1 mouse cellular context compared by ENCODE assay signal in the genomic region with DNA sequence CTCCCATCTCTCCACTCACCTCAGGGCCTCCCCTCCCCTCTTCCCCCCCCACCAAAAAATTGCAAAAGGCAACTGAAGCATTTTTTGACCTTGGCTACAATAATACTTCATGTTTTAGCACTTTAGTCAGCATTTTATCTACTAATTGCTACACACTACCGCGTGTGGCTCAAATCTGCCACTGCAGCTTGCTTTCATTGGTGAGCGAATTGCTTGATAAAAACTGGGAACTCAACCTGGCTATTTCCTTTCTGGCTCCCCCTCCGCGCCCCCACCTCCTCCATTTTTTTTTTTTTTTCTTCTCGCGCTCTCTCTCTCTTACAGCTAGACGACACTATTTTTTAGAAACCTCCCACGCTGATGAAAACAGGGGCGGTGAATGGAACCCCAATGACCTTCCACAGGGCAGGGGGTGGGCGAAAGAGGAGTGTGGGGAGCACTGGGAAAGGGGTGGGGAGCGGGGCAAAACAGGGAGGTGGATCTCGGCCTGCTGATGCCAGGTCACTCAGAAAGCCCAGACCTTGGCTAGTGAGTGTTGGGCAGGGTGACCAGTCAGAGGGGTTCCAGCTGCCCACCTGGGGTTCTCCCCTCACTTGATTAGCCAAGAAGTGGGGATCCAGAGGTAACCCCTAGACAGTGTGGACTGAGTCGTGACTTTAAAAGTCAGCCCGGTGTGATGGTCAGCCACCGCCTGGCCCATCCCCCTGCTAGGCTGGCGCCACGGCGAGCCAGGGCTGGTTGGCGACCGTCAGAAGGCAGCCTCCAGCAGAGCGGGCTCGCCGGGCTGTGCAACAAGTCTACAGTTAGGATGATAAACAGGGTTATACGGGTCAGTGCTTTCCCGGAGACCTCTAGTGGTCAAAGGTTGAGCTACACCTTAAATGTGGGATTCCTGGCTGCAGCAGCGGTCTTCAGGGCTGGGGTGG.
TF ChIP-seq lines count a peak whose summit lies in the region.

No protein-coding gene starts in this region.

TF ChIP-seq in CH12.LX, 34 proteins besides CTCF, POLR2A, EP300 and RAD21:
- TF ChIP-seq SMC3 (IDR thresholded peaks at IDR 0.05; ENCODE audit: low read depth, low read length): peak; percentile 83
- TF ChIP-seq MAFK (IDR thresholded peaks at IDR 0.05; ENCODE audit: insufficient replicate concordance, low read length): no peak
- TF ChIP-seq POLR2AphosphoS2 (IDR thresholded peaks at IDR 0.05; ENCODE audit: low read depth, low read length): no peak
- TF ChIP-seq CHD2 (IDR thresholded peaks at IDR 0.05; ENCODE audit: low read length): peak; percentile 45
- TF ChIP-seq ZKSCAN1 (IDR thresholded peaks at IDR 0.05; ENCODE audit: borderline replicate concordance, low read depth, low read length): no peak
- 0 out of 2 replicates have a peak, but pooled peaks have one; percentile 10 for TF ChIP-seq HCFC1 (IDR thresholded peaks at IDR 0.05; ENCODE audit: low read depth, low read length)
- TF ChIP-seq IRF4 (IDR thresholded peaks at IDR 0.05; ENCODE audit: low read depth, low read length): peak; percentile 37; the same call in 1 of the 2 replicates
- TF ChIP-seq RCOR1 (conservative IDR thresholded peaks at IDR 0.05; ENCODE audit: low read depth, low read length): no peak
- no peak for TF ChIP-seq USF2 (conservative IDR thresholded peaks at IDR 0.05; ENCODE audit: low read depth, low read length)
- no peak for TF ChIP-seq JUN (IDR thresholded peaks at IDR 0.05; ENCODE audit: insufficient read depth, low read depth, low read length)
- TF ChIP-seq BHLHE40 (IDR thresholded peaks at IDR 0.05; ENCODE audit: low read depth, low read length): no peak
- TF ChIP-seq ETS1 (conservative IDR thresholded peaks at IDR 0.05; ENCODE audit: low read depth, low read length): no peak
- no peak for TF ChIP-seq JUND (conservative IDR thresholded peaks at IDR 0.05; ENCODE audit: low read depth, low read length)
- TF ChIP-seq NELFE (IDR thresholded peaks at IDR 0.05; ENCODE audit: low read depth, low read length): peak; percentile 19; the same call in 1 of the 2 replicates
- peak; percentile 26; the same call in 1 of the 2 replicates for TF ChIP-seq ZC3H11A (IDR thresholded peaks at IDR 0.05; ENCODE audit: low read depth, low read length)
- no peak for TF ChIP-seq E2F4 (IDR thresholded peaks at IDR 0.05; ENCODE audit: insufficient replicate concordance, low read depth, low read length)
- TF ChIP-seq CHD1 (IDR thresholded peaks at IDR 0.05; ENCODE audit: low read depth, low read length): 0 out of 2 replicates have a peak, but pooled peaks have one; percentile 42
- TF ChIP-seq PAX5 (IDR thresholded peaks at IDR 0.05; ENCODE audit: low read length): no peak
- peak; percentile 19; the same call in 1 of the 2 replicates for TF ChIP-seq NRF1 (IDR thresholded peaks at IDR 0.05; ENCODE audit: low read depth, low read length)
- TF ChIP-seq MAZ (IDR thresholded peaks at IDR 0.05; ENCODE audit: low read depth, low read length): peak; percentile 41; the same call in 1 of the 2 replicates
- TF ChIP-seq ELF1 (IDR thresholded peaks at IDR 0.05; ENCODE audit: low read depth, low read length): no peak
- 0 out of 2 replicates have a peak, but pooled peaks have one; percentile 11 for TF ChIP-seq MYC (IDR thresholded peaks at IDR 0.05; ENCODE audit: low read depth, low read length)
- TF ChIP-seq ZNF384 (IDR thresholded peaks at IDR 0.05; ENCODE audit: low read depth, low read length): no peak; the same call in 1 of the 2 replicates
- no peak for TF ChIP-seq USF1 (IDR thresholded peaks at IDR 0.05; ENCODE audit: low read depth, low read length)
- no peak for TF ChIP-seq MAX (IDR thresholded peaks at IDR 0.05; ENCODE audit: low read length)
- no peak for TF ChIP-seq KAT2A (IDR thresholded peaks at IDR 0.05; ENCODE audit: insufficient replicate concordance, low read length)
- TF ChIP-seq ZMIZ1 (IDR thresholded peaks at IDR 0.05; ENCODE audit: low read depth, low read length): no peak
- peak; percentile 53; the same call in 1 of the 2 replicates for TF ChIP-seq SIN3A (IDR thresholded peaks at IDR 0.05; ENCODE audit: low read length)
- peak; percentile 43; the same call in 1 of the 2 replicates for TF ChIP-seq MEF2A (IDR thresholded peaks at IDR 0.05; ENCODE audit: borderline replicate concordance, low read depth, low read length)
- TF ChIP-seq TCF12 (IDR thresholded peaks at IDR 0.05; ENCODE audit: low read depth, low read length): peak; percentile 51; the same call in 1 of the 2 replicates
- TF ChIP-seq UBTF (IDR thresholded peaks at IDR 0.05; ENCODE audit: low read depth, low read length): no peak
- TF ChIP-seq GABPA (IDR thresholded peaks at IDR 0.05; ENCODE audit: insufficient replicate concordance, low read depth, low read length): no peak
- TF ChIP-seq MXI1 (IDR thresholded peaks at IDR 0.05; ENCODE audit: low read depth, low read length): no peak
- TF ChIP-seq TBP (conservative IDR thresholded peaks at IDR 0.05; ENCODE audit: low read depth, low read length): no peak
